ENCODE assay signal across 8 mouse cellular contexts in genomic region chr11:102643891-102644382, GRCm38 (mm10). TPM values are rescaled to one million over a fixed set of nuclear protein-coding genes. Genes with fewer than 3 reads are reported as not detected.
DNase-seq lines count a peak whose midpoint lies in the region; ATAC-seq lines count a peak whose summit lies in the region.
"Had no signal": no experiment of that assay in that cellular context is flagged by ENCODE, and none has a peak within 500 bp of the region (broad histone marks: within the 10 kb centered on the region; RNA-seq: fewer than 3 reads in every experiment).

No protein-coding gene starts in this region.

- peaks cover 26 to 57% of the 10 kb centered on the region in 2 experiments for H3K4me1 ChIP-seq in heart, embryonic 14.5 days (ENCODE audit: control insufficient read depth in 2 of 2, insufficient read depth in 2 of 2, low read length in 2 of 2)

- peak; percentile 88 for DNase-seq in Muller cell, postnatal 12 days (ENCODE audit: inconsistent ontology term)
- DNase-seq in adrenal gland, postnatal 14 days, result peak; percentile 67
- peak; percentile 80 for DNase-seq in lung, postnatal 25 days (ENCODE audit: low spot score)
- no peak for DNase-seq in spleen, postnatal 36 days (ENCODE audit: low spot score in 2 of 2)
- no peak for DNase-seq in frontal cortex, postnatal 14 days (ENCODE audit: low spot score in 2 of 2)
- DNase-seq in layer of hippocampus, adult 9-10 months (ENCODE audit: low spot score), result no peak

- ATAC-seq in heart, embryonic 14.5 days (ENCODE audit: insufficient number of reproducible peaks, insufficient read depth, low FRiP score, low read depth), result peak; percentile 87

- no peaks in the 10 kb centered on the region for H3K36me3 ChIP-seq in heart, embryonic 14.5 days (ENCODE audit: control insufficient read depth, insufficient read depth, low read length)

- whole genome bisulfite sequencing in heart, embryonic 14.5 days, result 7% methylated on average over 10 of the region's 10 CpGs

- H3K9me3 ChIP-seq in heart, embryonic 14.5 days (ENCODE audit: control insufficient read depth, low read length), result no peaks in the 10 kb centered on the region

- H3K27ac ChIP-seq in heart, embryonic 14.5 days (replicated peaks in 1 of 2; ENCODE audit: control insufficient read depth in 1 of 2, insufficient read depth in 1 of 2, low read depth in 2 of 2, low read length in 2 of 2), result peak overlapping the region; percentile 80 to 93

- no peaks in the 10 kb centered on the region for H3K27me3 ChIP-seq in heart, embryonic 14.5 days (ENCODE audit: control insufficient read depth, insufficient read depth, low read length)

- no peak overlapping the region for H3K4me3 ChIP-seq in heart, embryonic 14.5 days (ENCODE audit: control insufficient read depth in 1 of 2, insufficient read depth in 1 of 2, low read depth in 1 of 2, low read length in 2 of 2)

- H3K4me2 ChIP-seq in heart, embryonic 14.5 days (ENCODE audit: low read length), result no peak overlapping the region; the same call in 1 of the 2 replicates

- no peak overlapping the region for H3K9ac ChIP-seq in heart, embryonic 14.5 days (ENCODE audit: low read length)

RNA-seq across cellular contexts. Expression of gene Meioc, which starts 19.6 kb away (rescaled TPM):
- total RNA-seq in adrenal gland, postnatal 14 days (2021), result not detected in 2 replicates
- polyA plus RNA-seq in heart, embryonic 14.5 days (2014; fragmentation: Nextera tagmentation; extraction: Ambion mirVana), result 1.1 TPM in 2 replicates
- total RNA-seq: granulocyte monocyte progenitor cell, adult 5-6 weeks had no signal

RNA-seq across cellular contexts. Expression of gene Fzd2, which starts 39.7 kb away (rescaled TPM):
- total RNA-seq in adrenal gland, postnatal 14 days (2021), result 4.0 and 4.4 TPM in 2 replicates
- polyA plus RNA-seq in heart, embryonic 14.5 days (2014; fragmentation: Nextera tagmentation; extraction: Ambion mirVana), result 18.7 and 24.0 TPM in 2 replicates
- total RNA-seq: granulocyte monocyte progenitor cell, adult 5-6 weeks had no signal

RNA-seq across cellular contexts. Expression of gene Ccdc43, which starts 53.6 kb away (rescaled TPM):
- total RNA-seq in adrenal gland, postnatal 14 days (2021), result 23.2 and 23.6 TPM in 2 replicates
- 31.9 and 36.1 TPM in 2 replicates for polyA plus RNA-seq in heart, embryonic 14.5 days (2014; fragmentation: Nextera tagmentation; extraction: Ambion mirVana)

Comparison
In these comparisons a context has a peak if more than half of its experiments do, and no peak if none do; other contexts are left out.
1. DNase-seq: peak in Muller cell, postnatal 12 days (single experiment), adrenal gland, postnatal 14 days (single experiment) and lung, postnatal 25 days (single experiment); none in spleen, postnatal 36 days (0 of 2), frontal cortex, postnatal 14 days (0 of 2) and layer of hippocampus, adult 9-10 months (single experiment).